Mouse (Mus musculus) spleen, adult 12 weeks (tissue): Measurements from ENCODE around the gene Dpm1.
A peak's percentile ranks its signal among the peaks of the same experiment; 100 is the strongest.

Source experiments
- DNase-seq: peaks from one replicate; pipeline ENCODE4 v3.0.0; 2022; ENCODE audit warnings: low spot score

Gene Dpm1

GRCm38 (mm10) chr2:168230026-168230728, at the start of gene Dpm1, which contains the start of the genes Gm20716 and Mocs3:
Dpm1 (minus strand) TSS chr2:168230591.
Gm20716 (minus strand) TSS chr2:168230364.
Mocs3 (plus strand) TSS chr2:168230622.
- DNase-seq: peak; percentile 88

- peak; percentile 49 for DNase-seq
Measured at GRCm38 (mm10) chr2:168274374-168274935, 44.1 kb upstream of the Dpm1 start.

DNA sequence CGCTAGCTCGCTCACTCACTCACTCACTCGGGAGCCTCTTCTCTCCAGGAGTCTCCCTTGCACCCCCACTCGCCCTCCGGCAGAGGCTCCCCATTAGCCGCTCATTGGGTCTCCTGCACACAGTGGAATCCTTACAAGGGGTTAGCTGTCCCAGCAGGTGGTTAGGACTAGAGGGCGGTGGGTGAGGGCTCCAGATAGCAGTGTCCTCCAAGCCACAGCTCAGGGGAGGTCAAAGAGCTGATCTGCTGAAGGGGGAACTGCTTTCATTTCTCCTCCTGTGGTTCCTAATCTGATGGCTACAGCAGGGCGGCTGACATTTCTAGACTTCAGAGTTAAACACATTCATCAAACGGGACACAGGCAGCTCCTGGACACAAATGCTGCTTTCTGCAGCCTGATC, 43.0 kb upstream of the Dpm1 start:
- DNase-seq: no peak

DNA sequence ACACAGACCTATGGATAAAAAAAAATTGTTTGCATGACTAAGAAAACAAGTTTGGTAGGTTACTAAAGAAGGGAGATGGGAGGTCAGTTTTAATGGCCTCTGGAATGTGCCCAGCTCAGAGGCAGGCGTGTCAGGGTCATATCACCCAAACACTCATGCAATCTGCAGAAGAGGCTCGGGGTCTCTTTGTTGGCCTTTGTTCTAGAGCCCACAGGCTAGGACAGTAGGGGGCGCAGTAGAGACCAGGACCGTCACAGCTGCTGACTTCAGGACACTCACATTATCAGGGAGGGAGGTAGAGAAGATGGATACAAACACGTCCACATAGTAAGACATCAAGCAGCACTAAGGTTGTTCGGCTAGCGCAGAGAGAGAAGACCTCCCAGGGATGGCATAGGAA, 37.6 kb upstream of the Dpm1 start:
- no peak for DNase-seq

- DNase-seq: no peak
Measured at GRCm38 (mm10) chr2:168260900-168261299, 30.5 kb upstream of the Dpm1 start.

DNA sequence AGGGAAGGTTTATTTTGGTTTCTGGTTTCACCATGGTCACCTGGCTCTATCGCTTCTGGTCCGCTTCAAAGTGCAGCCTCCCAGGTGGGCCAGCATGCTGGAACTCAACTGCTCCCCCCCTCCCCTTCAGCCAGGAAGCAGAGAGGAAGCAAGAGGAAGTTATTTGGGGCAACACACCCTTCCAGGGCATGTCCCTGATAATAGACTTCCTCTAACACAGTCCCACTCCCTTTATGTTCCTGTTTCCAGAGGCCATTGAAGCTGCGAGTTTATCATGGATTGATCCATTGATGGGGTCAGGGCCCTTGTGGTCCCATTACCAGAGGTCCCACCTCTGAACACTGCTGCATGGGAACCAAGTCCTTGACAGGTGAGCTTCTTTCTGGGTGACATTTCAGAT, 29.7 kb upstream of the Dpm1 start:
- DNase-seq: no peak

- no peak for DNase-seq
Measured at GRCm38 (mm10) chr2:168259046-168259445, 28.7 kb upstream of the Dpm1 start.

- DNase-seq: no peak
Measured at GRCm38 (mm10) chr2:168257188-168257587, 26.8 kb upstream of the Dpm1 start.

DNA sequence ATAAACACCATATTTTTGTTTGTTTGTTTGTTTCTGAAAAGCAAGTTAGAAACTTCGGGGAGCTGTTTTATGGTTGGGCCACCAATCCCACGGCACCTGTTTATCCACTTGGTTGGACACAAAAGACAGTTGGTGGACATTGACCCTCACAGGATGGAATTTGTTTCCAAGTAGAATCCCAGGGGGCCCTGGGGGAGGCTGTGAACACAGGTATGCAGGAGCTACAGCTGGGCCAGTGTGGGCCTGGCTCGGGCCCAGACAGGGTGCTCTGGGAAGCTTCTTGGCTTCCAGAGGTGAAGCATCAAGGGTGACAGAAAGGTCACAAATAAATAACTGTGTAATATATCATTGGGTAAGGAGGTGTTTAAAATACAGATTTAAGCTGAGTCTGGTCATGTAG, 26.1 kb upstream of the Dpm1 start:
- no peak for DNase-seq

DNA sequence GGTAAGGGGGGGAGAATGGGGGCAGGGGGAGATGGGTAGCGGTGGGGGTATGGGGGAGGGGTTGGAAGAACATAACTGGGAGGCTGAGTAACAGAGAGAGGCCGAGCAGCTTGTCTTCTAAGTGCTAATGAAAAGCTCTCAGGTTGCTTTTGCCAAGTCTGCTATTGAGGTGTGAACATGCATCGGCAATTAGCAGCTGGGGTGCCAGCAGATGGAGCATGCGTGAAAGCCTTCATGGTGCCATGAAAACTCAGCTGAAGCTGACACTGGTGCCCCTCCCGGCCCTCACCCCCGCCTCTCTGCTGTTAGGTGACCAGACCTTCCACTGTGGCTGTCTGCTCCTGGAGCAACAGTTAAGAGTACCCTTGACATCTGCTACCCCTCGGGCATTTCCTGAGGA, 23.4 kb upstream of the Dpm1 start:
- DNase-seq: no peak

- DNase-seq: no peak
Measured at GRCm38 (mm10) chr2:168252639-168253292, 22.4 kb upstream of the Dpm1 start.

GRCm38 (mm10) chr2:168250270-168250669, 19.9 kb upstream of the Dpm1 start:
- DNase-seq: peak; percentile 70

GRCm38 (mm10) chr2:168248856-168249245, 18.5 kb upstream of the Dpm1 start:
- DNase-seq: no peak

DNA sequence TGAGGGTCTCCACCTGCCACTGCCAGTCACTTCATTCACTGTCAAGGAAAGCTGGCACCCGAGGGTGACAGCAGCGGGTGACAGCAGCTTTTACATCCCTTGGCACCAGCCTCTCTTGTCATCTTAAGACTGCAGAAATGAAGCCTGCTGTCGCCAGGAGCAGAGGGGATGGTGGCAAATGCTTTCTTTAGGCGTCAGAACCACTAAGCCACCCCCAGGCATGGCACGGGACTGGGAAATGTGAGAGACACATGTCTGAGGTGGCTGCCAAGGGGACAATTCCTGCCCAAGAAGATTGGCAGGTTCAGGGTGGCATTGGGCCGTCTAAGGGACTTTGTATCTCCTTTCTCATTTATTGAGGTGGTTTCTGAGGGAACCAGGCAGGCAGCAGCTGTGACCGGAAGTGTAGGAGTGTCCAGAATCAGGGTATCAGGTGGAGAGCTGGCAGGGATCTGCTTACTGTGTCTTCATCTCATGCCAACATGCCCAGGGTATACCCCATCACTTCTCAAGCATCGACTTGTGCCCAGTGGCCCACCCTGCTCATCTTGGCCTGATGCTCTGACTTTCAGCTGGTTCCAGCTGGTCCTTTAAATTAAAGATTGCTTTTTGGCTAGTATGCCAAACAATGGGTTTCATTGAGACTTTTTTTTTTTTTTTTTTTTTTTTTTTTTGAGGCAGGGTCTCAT, 17.9 kb upstream of the Dpm1 start:
- no peak for DNase-seq

GRCm38 (mm10) chr2:168245571-168245970, 15.2 kb upstream of the Dpm1 start:
- DNase-seq: no peak

DNA sequence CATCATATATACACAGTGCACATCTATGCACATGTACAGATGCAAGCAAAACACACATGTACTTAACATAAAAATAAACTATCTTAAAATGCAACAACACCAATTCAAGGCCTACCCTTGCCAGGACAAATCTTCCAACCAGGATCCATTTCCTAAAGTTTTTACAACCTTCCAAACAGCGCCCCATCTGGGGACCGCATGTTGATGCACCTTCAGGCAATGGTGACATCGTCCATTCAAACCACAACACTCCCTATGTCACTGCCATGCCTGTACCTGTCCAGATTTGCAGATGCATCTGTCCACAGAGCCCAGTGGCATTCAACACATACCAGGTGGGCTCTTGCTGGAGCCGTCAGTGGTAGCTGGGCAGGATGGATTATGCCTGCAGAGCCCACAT, 12.9 kb upstream of the Dpm1 start:
- no peak for DNase-seq

DNA sequence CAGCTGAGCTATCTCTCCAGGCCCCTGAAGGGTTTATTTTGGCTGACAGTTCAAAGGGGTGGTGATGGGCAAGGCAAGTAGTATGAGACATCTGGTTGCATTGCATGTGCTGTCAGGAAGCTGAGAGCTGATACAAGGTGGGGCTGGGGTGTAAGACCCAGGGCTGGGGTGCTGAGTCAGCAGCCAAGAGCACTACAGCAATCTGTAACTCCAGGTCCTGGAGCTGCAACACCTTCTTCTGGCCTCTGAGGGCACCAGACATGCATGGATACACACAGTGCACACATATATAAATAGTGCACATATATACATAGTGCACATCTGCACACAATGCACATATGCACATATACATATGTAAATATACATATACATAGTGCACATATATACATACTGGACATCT, 12.4 kb upstream of the Dpm1 start:
- DNase-seq: no peak

DNA sequence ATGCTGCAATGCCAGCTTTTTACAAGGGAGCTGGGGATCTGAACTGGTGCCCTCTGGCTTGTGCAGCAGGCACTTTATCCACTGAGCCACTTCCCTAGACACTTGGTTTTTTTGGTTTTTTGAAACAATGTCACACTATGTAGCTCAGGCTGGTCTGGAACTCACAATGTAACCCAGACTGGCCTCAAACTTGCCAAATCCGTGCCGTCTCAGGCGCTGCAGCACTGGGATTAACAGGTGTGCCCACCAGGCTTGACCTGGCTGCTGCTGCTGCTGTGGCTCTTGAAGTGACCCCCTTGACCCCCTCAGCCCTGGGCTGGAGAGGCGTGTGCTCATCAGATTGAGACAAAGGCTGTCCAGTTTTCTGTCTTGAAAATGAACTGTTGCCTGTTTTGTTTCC, 7.9 kb upstream of the Dpm1 start:
- DNase-seq: no peak

- no peak for DNase-seq
Measured at GRCm38 (mm10) chr2:168233286-168233685, 2.9 kb upstream of the Dpm1 start.

DNA sequence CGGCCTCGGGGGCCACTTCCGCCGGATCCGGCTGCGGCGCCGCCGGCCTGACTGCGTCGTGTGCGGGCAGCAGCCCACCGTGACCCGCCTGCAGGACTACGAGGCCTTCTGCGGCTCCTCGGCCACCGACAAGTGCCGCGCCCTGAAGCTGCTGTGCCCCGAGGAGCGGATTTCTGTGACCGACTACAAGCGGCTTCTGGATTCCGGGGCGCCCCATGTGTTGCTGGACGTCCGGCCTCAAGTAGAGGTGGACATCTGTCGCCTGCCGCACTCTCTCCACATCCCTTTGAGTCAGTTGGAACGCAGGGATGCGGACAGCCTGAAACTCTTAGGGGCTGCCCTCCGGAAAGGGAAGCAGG, 1.1 kb upstream of the Dpm1 start:
- no peak for DNase-seq

GRCm38 (mm10) chr2:168230773-168231470, 531 bp upstream of the Dpm1 start:
- no peak for DNase-seq
